Mouse (Mus musculus) heart, postnatal 10 days (tissue): ENCODE results near the gene H2-Eb1. TPM values are rescaled to one million over a fixed set of nuclear protein-coding genes. Genes with fewer than 3 reads are reported as not detected.

Experiments used
- total RNA-seq, 2 experiments: library from RNA; stranded (reverse); gene quantifications; 2 replicates each; pipeline ENCODE4 v1.2.3; 2021

H2-Eb1 gene
- total RNA-seq, 2 experiments from 2014 or later, result 7.5 to 8.4 TPM

Other genes with a start within 250 kb of the H2-Eb1 start
- gene H2-Oa, start 213.5 kb upstream of the H2-Eb1 start, total RNA-seq, result under 1 TPM in 1 of 2 experiments, not detected in 1; 0.31 TPM
- 1 to 10 TPM; 4.1 to 4.5 TPM for gene H2-DMa, start 186.3 kb upstream of the H2-Eb1 start, total RNA-seq
- gene Brd2, start 183.2 kb upstream of the H2-Eb1 start, total RNA-seq, result 100 to 1,000 TPM; 113 to 119 TPM
- 1 to 10 TPM in 1 of 2 experiments, under 1 TPM in 1; 0.98 to 1.1 TPM for gene H2-DMb2, start 162.6 kb upstream of the H2-Eb1 start, total RNA-seq
- under 1 TPM; 0.72 to 0.89 TPM for gene H2-DMb1, start 152.8 kb upstream of the H2-Eb1 start, total RNA-seq
- 1 to 10 TPM; 6.7 to 7.0 TPM for gene Tap1, start 118.3 kb upstream of the H2-Eb1 start, total RNA-seq
- 1 to 10 TPM; 3.2 to 4.6 TPM for gene Psmb9, start 118.1 kb upstream of the H2-Eb1 start, total RNA-seq
- 10 to 100 TPM; 10.3 to 10.7 TPM for gene Psmb8, start 108.1 kb upstream of the H2-Eb1 start, total RNA-seq
- gene Tap2, start 102.3 kb upstream of the H2-Eb1 start, total RNA-seq, result 10 to 100 TPM; 17.6 to 20.3 TPM
- gene H2-Ob, start 67.0 kb upstream of the H2-Eb1 start, total RNA-seq, result under 1 TPM; 0.77 to 0.92 TPM
- 1 to 10 TPM; 4.4 to 4.7 TPM for gene H2-Ab1, start 48.2 kb upstream of the H2-Eb1 start, total RNA-seq
- gene H2-Aa, start 18.0 kb upstream of the H2-Eb1 start, total RNA-seq, result 1 to 10 TPM; 4.9 to 5.4 TPM
- gene H2-Eb2, start 19.8 kb downstream of the H2-Eb1 start, total RNA-seq, result not detected
- gene Btnl2, start 49.0 kb downstream of the H2-Eb1 start, total RNA-seq, result under 1 TPM; 0.22 to 0.30 TPM
- gene Btnl1, start 71.3 kb downstream of the H2-Eb1 start, total RNA-seq, result not detected
- gene BC051142, start 93.0 kb downstream of the H2-Eb1 start, total RNA-seq, result not detected
- not detected for gene Btnl4, start 171.5 kb downstream of the H2-Eb1 start, total RNA-seq
- gene Btnl6, start 211.5 kb downstream of the H2-Eb1 start, total RNA-seq, result not detected